Mouse (Mus musculus): Measurements from ENCODE around the gene Upp2.

- TF ChIP-seq POLR2A (IDR thresholded peaks at IDR 0.05; ENCODE audit: borderline replicate concordance, low read depth, low read length) (no peak), CTCF (IDR thresholded peaks at IDR 0.05; ENCODE audit: low read depth, low read length) (no peak)
Measured at GRCm38 (mm10) chr2:58700354-58700753, 133.3 kb downstream of the Upp2 start.

Measured in bone marrow macrophage, adult 2 months (primary cell).